Mouse (Mus musculus) spleen, adult 2 months (tissue): ENCODE data around the gene Fas.

ENCODE experiments used
- CTCF ChIP-seq: fragments of 200-500 bp; IDR thresholded peaks from 2 replicates; pipeline ENCODE4 v1.5.1; 2011; ENCODE audit warnings: mild to moderate bottlenecking, inconsistent platforms; ENCODE audit not compliant: insufficient read depth, insufficient read length, insufficient replicate concordance; ENCODE audit errors: extremely low read depth
- POLR2A ChIP-seq: fragments of 200-500 bp; IDR thresholded peaks from 2 replicates; pipeline ENCODE4 v1.6.1; 2011; ENCODE audit warnings: low read depth, low read length, inconsistent platforms

- TF ChIP-seq POLR2A, result no peak
- no peak for TF ChIP-seq CTCF
Observed at GRCm38 (mm10) chr19:34278078-34278477, 12.4 kb upstream of the Fas start.
